Comparison of ENCODE assay signal across 17 mouse cellular contexts in the genomic region with DNA sequence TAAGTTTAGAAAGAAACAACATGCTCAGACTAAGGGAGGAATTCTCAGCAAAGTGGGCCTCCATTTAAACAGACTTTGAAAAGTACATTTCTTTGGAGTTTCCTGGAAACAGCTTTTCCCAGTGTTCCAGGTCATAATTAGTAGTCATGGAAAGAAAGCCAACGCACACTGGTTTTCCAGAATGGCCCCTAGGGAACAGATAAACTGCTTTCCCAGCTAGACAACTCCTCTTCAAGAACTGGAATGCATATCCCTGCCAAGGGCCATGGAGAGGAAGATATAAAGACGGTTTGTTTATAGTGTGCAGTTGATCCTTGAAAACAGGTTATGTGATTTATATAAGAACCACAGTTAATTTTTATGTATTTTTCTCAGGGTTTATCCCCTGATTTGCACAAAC.
DNase-seq lines count a peak whose midpoint lies in the region; ATAC-seq and TF ChIP-seq lines count a peak whose summit lies in the region.
"Had no signal": no experiment of that assay in that cellular context is flagged by ENCODE, and none has a peak within 500 bp of the region (broad histone marks: within the 10 kb centered on the region; RNA-seq: fewer than 3 reads in every experiment).

No protein-coding gene starts in this region.

- TF ChIP-seq POLR2A in thymus, adult 2 months (IDR thresholded peaks at IDR 0.05; ENCODE audit: control insufficient read depth, extremely low read depth, insufficient read depth, low read length, poor library complexity): no peak

- no peak overlapping the region for H3K4me2 ChIP-seq in lung, embryonic 14.5 days

- TF ChIP-seq CTCF in lung, embryonic 14.5 days (IDR thresholded peaks at IDR 0.05; ENCODE audit: low read depth): no peak
- no peak for TF ChIP-seq CTCF in thymus, adult 2 months (IDR thresholded peaks at IDR 0.05; ENCODE audit: borderline replicate concordance, control insufficient read depth, extremely low read depth, insufficient read depth, low read length, poor library complexity)

- WGBS in heart, embryonic 10.5 days: 58% methylated on average over 2 of the region's 2 CpGs
- WGBS in lung, embryonic 14.5 days: 48% methylated on average over 2 of the region's 2 CpGs
- 81% methylated on average over 2 of the region's 2 CpGs for WGBS in thymus, adult 2 months

- H3K36me3 ChIP-seq in heart, embryonic 10.5 days: no peaks in the 10 kb centered on the region
- no peaks in the 10 kb centered on the region for H3K36me3 ChIP-seq in lung, embryonic 14.5 days (ENCODE audit: insufficient read depth)
- H3K36me3 ChIP-seq in thymus, adult 2 months (ENCODE audit: control insufficient read depth, insufficient read depth, low read length): no peaks in the 10 kb centered on the region
- H3K36me3 ChIP-seq: forebrain, embryonic 10.5 days had no signal

- H3K9ac ChIP-seq in lung, embryonic 14.5 days: no peak overlapping the region

- H3K27me3 ChIP-seq in heart, embryonic 10.5 days (ENCODE audit: insufficient read depth, poor library complexity, severe bottlenecking): no peaks in the 10 kb centered on the region
- H3K27me3 ChIP-seq in lung, embryonic 14.5 days (ENCODE audit: insufficient read depth, low read length): no peaks in the 10 kb centered on the region
- no peaks in the 10 kb centered on the region for H3K27me3 ChIP-seq in thymus, adult 2 months (ENCODE audit: control insufficient read depth, insufficient read depth, low read length)
- H3K27me3 ChIP-seq: Patski had no signal

- DNase-seq in heart, adult 18-20 months: peak; percentile 42 to 62
- DNase-seq in heart, embryonic 10.5 days (ENCODE audit: low spot score): no peak
- peak; percentile 27 for DNase-seq in lung, embryonic 14.5 days
- DNase-seq in lung, postnatal 14 days: no peak
- DNase-seq in brain, embryonic 18.5 days (ENCODE audit: low read depth, low spot score): peak; percentile 4
- peak; percentile 15 to 17 for DNase-seq in heart, postnatal 36 days
- DNase-seq in thymus, adult 2 months: no peak
- DNase-seq: adrenal gland, postnatal 10 days; cerebellum, adult 11-12 months; right cerebral cortex, postnatal 14 days had no signal

- no peak overlapping the region for H3K4me3 ChIP-seq in heart, embryonic 10.5 days
- no peak overlapping the region for H3K4me3 ChIP-seq in lung, embryonic 14.5 days (ENCODE audit: low read depth, low read length)
- H3K4me3 ChIP-seq in thymus, adult 2 months (ENCODE audit: control insufficient read depth, insufficient read depth, low read length): no peak overlapping the region
- H3K4me3 ChIP-seq: forebrain, embryonic 10.5 days; left cerebral cortex, adult 2 months had no signal

- no peaks in the 10 kb centered on the region for H3K9me3 ChIP-seq in heart, embryonic 10.5 days
- H3K9me3 ChIP-seq in lung, embryonic 14.5 days (ENCODE audit: low read depth, low read length): no peaks in the 10 kb centered on the region
- H3K9me3 ChIP-seq: forebrain, embryonic 10.5 days had no signal

- H3K27ac ChIP-seq in heart, embryonic 10.5 days: no peak overlapping the region
- no peak overlapping the region for H3K27ac ChIP-seq in lung, embryonic 14.5 days (ENCODE audit: low read depth)
- no peak overlapping the region for H3K27ac ChIP-seq in thymus, adult 2 months (ENCODE audit: control insufficient read depth, insufficient read depth, low read length)
- H3K27ac ChIP-seq: forebrain, embryonic 10.5 days; left cerebral cortex, adult 2 months; macrophage had no signal

- no peaks in the 10 kb centered on the region for H3K4me1 ChIP-seq in heart, embryonic 10.5 days
- H3K4me1 ChIP-seq in lung, embryonic 14.5 days (ENCODE audit: insufficient read depth): no peaks in the 10 kb centered on the region
- H3K4me1 ChIP-seq in thymus, adult 2 months (replicated peaks; ENCODE audit: control insufficient read depth, insufficient read depth, low read length): no peaks in the 10 kb centered on the region
- H3K4me1 ChIP-seq: forebrain, embryonic 10.5 days had no signal

- ATAC-seq in lung, embryonic 14.5 days (ENCODE audit: insufficient read depth): no peak
- ATAC-seq in erythroblast, adult 5-6 weeks (replicated peaks; ENCODE audit: low FRiP score, poor library complexity, severe bottlenecking): no peak
- ATAC-seq: CD4-positive, CD25-positive, alpha-beta regulatory T cell, adult 4 months; intestine, embryonic 16.5 days; Patski had no signal

- intact Hi-C loops in heart, postnatal 36 days (cut with DNase I): no loop called here

Comparison
In these comparisons a context has a peak if more than half of its experiments do, and no peak if none do; other contexts are left out.
1. DNase-seq: peak in heart, adult 18-20 months (2 of 2), lung, embryonic 14.5 days (single experiment), brain, embryonic 18.5 days (single experiment) and heart, postnatal 36 days (2 of 2); none in heart, embryonic 10.5 days (single experiment), lung, postnatal 14 days (single experiment) and thymus, adult 2 months (single experiment).